Mouse (Mus musculus) midbrain, embryonic 16.5 days (tissue): ENCODE data around the gene Adgrl3. TPM values are rescaled to one million over a fixed set of nuclear protein-coding genes. Genes with fewer than 3 reads are reported as not detected.

Experiments
- ATAC-seq: fragments of 200-750 bp; cut with Nextera tagmentation; 2 replicates; pipeline ENCODE4 v1.8.0; 2017; ENCODE audit warnings: moderate TSS enrichment
- H3K27ac ChIP-seq: fragments of 300-500 bp; sonication (generic); 2 replicates; pipeline ENCODE4 v1.5.1; 2014; ENCODE audit warnings: mild to moderate bottlenecking, low read length, mixed read lengths
- H3K27me3 ChIP-seq: fragments of 300-500 bp; sonication (generic); 2 replicates; pipeline ENCODE4 v1.6.1; 2014; ENCODE audit warnings: low read depth, low read length, mixed read lengths; ENCODE audit not compliant: control insufficient read depth, insufficient read depth
- H3K36me3 ChIP-seq: fragments of 300-500 bp; sonication (generic); 2 replicates; pipeline ENCODE4 v1.6.1; 2014; ENCODE audit warnings: mild to moderate bottlenecking, low read length, moderate library complexity, mixed read lengths; ENCODE audit not compliant: control insufficient read depth, insufficient read depth
- H3K4me1 ChIP-seq: fragments of 300-500 bp; sonication (generic); 2 replicates; pipeline ENCODE4 v1.6.1; 2014; ENCODE audit warnings: mild to moderate bottlenecking, low read length, mixed read lengths; ENCODE audit not compliant: control insufficient read depth, insufficient read depth
- H3K4me2 ChIP-seq: fragments of 300-500 bp; sonication (generic); 2 replicates; pipeline ENCODE4 v1.6.1; 2014; ENCODE audit warnings: mild to moderate bottlenecking, low read length, mixed read lengths
- H3K4me3 ChIP-seq: fragments of 300-500 bp; sonication (generic); 2 replicates; pipeline ENCODE4 v1.5.1; 2014; ENCODE audit warnings: low read depth, mild to moderate bottlenecking, low read length, moderate library complexity, mixed read lengths
- H3K9ac ChIP-seq: fragments of 300-500 bp; sonication (generic); 2 replicates; pipeline ENCODE4 v1.6.1; 2014; ENCODE audit warnings: low read depth, low read length, mixed read lengths
- H3K9me3 ChIP-seq: fragments of 300-500 bp; sonication (generic); replicated peaks from 2 replicates; pipeline ENCODE4 v1.6.1; 2014; ENCODE audit warnings: mild to moderate bottlenecking, low read length, mixed read lengths; ENCODE audit not compliant: control insufficient read depth, poor library complexity, severe bottlenecking
- WGBS: fragments of 180-500 bp; shearing (Covaris S2); extraction: QIAGEN DNeasy Blood & Tissue Kit; methylation state at CpG from one replicate; pipeline ENCODE4 v1.1.7; 2014; 5-methylcytosine and 5-hydroxymethylcytosine counted together
- polyA plus RNA-seq: library from polyadenylated mRNA; unstranded; fragments of >200 nt; fragmentation: Nextera tagmentation; extraction: Ambion mirVana; gene quantifications from 2 replicates; pipeline ENCODE4 v1.2.1, GENCODE M21; 2015

Gene Adgrl3
- 68.4 and 69.5 TPM in 2 replicates for polyA plus RNA-seq

DNA sequence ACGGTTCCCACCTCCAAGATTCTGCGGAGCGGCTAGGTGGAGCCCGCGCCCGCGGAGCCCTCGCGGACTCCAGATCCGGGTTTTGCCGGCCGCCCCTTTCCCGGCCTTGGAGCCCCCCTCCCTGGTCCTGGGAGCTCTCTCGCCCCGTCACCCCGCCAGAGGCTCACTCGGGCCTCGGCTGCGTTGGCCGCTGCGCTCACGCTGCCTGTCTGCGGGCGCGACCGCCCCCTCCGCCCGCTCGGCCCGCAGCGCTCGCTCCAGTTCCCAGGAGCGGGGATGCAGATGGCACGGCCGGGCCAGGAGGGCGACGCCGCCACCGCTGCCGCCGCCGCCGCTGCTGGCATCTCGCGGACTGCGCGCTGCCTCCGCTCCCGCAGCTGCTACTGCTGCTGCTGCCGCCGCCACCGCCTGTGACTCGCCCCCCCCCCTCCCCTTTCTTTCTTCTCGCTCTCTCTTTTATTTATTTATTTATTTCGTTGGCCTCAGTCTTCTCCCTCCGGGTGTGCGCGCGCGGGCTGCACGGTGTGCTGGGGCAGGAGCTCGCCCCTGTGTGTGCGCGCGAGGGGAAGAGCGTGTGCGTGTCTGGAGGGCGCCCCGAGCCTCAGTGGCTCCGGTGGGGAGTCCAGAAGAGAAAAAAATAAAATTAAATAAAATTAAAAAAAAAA, at the start of gene Adgrl3:
TSS of gene Adgrl3 (plus strand) at position 549 of the 665 bp plus-strand sequence.
- Histone ChIP-seq H3K27me3 (no peaks in the 10 kb centered on the region), H3K4me3 (peak within 1 kb of the TSS; percentile 88), H3K9ac (peak within 1 kb of the TSS; percentile 97), H3K9me3 (no peaks in the 10 kb centered on the region), H3K36me3 (no peaks in the 10 kb centered on the region), H3K27ac (peak within 1 kb of the TSS; percentile 99), H3K4me1 (peaks cover 11% of the 10 kb centered on the region), H3K4me2 (peak within 1 kb of the TSS; percentile 74)
- WGBS, result under 1% methylated on average over 46 of the region's 70 CpGs
- peak; percentile 87 for ATAC-seq

DNA sequence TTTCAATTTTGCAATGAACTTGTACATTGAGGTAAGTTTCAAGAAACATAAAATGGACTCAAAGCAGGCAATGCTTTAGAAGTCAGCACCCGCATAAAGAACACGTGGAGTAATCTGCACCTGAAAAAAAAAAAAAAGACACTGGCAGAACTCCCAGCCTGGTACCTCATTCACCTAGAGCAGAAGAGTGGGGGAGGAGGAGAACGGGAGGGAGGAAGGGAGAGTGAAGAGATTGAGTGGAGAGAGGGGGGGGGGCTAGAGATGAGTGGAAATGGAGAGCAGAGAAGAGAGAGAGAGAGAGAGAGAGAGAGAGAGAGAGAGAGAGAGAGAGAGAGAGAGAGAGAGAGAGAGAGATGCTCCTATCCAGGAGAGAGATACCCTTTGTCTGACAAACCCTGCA, 772 bp upstream of the Adgrl3 start:
- peak overlapping the region; percentile 97 for H3K9ac ChIP-seq
- peaks cover 6% of the 10 kb centered on the region for H3K4me1 ChIP-seq
- H3K9me3 ChIP-seq, result no peaks in the 10 kb centered on the region
- H3K27me3 ChIP-seq, result no peaks in the 10 kb centered on the region
- peak overlapping the region; percentile 88 for H3K4me3 ChIP-seq
- peak overlapping the region; percentile 99 for H3K27ac ChIP-seq
- WGBS, result 4% methylated on average over 2 of the region's 3 CpGs
- H3K4me2 ChIP-seq, result peak overlapping the region; percentile 74
- ATAC-seq, result peak; percentile 14
- H3K36me3 ChIP-seq, result no peaks in the 10 kb centered on the region

DNA sequence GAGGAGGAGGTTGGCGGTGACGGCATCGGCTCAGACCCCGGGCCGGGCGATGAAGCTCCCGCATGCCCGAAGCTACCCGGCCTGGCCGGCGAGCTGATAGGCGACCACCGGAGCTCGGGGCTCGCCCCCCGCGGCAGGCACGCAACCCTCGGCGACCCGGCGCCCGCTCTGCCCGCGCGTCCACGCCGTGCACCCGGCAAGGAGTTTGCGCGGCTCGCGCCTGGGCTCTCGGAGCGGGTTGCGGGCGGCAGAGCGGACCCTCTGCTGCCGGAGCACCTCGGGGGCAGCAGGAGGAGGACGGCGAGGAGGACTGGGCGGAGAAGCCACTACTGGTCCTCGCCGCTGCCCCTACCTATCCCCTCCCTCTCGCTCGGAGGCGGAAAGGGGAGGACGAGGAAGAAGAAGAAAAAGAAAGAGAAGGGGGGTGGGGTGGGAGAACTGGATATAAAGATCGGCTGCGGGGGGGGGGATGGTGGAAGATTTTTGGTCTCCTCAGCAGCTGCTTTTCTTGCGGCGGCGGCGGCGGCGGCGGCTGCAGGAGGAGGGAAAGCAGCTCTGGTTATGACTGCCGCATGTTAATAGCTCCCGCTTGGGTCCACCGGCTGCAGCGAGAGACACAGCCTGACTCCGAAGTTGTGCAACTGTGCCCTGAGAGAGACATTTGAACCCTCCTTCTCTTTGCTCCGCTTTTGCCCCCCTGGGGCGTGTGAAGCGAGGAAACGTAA, 505 bp downstream of the Adgrl3 start:
- WGBS, result under 1% methylated on average over 56 of the region's 67 CpGs
- H3K36me3 ChIP-seq, result no peaks in the 10 kb centered on the region
- H3K9ac ChIP-seq, result peak overlapping the region; percentile 97
- peaks cover 17% of the 10 kb centered on the region for H3K4me1 ChIP-seq
- peak overlapping the region; percentile 88 for H3K4me3 ChIP-seq
- no peaks in the 10 kb centered on the region for H3K9me3 ChIP-seq
- H3K27ac ChIP-seq, result peak overlapping the region; percentile 99
- ATAC-seq, result peak; percentile 52
- no peaks in the 10 kb centered on the region for H3K27me3 ChIP-seq
- H3K4me2 ChIP-seq, result peak overlapping the region; percentile 74

DNA sequence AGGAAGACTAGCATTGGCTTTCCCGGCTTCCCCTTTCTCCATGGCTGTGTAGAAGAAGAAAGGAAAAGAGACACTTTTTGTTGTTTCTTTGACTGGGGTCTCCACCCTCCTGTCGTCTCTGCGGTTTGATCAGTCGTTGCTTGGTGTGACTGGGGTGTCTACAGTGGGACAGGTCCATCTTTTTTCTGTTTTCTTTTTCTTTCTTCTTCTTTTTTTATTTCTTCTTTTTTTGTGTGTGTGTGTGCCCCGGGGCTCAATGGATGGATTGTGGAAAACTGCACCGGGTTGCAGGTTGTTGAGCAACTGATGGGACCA, 1.0 kb downstream of the Adgrl3 start:
- peaks cover 18% of the 10 kb centered on the region for H3K4me1 ChIP-seq
- peak overlapping the region; percentile 74 for H3K4me2 ChIP-seq
- peak overlapping the region; percentile 99 for H3K27ac ChIP-seq
- H3K27me3 ChIP-seq, result no peaks in the 10 kb centered on the region
- H3K9ac ChIP-seq, result peak overlapping the region; percentile 97
- H3K36me3 ChIP-seq, result no peaks in the 10 kb centered on the region
- H3K9me3 ChIP-seq, result no peaks in the 10 kb centered on the region
- ATAC-seq, result peak; percentile 36
- WGBS, result under 1% methylated on average over 6 of the region's 6 CpGs
- peak overlapping the region; percentile 88 for H3K4me3 ChIP-seq

DNA sequence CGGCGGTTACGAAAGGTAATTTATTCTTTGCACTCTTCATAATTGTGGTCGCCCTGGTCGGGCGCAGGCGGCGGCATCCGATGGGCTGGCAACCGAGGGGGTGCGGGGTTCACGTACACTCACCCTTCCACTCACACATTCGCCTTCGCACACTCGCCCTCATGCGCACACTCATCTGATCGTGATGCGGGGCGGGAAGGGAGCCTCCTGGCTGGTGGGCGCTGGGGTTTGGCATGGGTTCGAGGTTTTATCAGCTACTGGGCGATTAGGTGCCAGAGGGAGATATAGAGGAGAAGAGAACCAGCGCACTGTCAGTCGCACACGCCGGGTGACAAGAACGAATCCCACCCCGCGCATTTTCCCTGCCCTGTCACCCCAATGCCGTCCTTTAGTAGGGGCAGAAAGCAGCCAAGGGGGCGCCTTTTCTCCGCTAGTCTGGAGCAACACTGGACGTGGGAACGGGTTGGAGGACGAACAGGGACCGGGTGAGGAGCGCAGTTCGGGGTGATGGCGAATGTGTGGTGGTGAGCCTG, 1.5 kb downstream of the Adgrl3 start:
- under 1% methylated on average over 39 of the region's 39 CpGs for WGBS
- peak overlapping the region; percentile 99 for H3K27ac ChIP-seq
- H3K4me1 ChIP-seq, result peaks cover 18% of the 10 kb centered on the region
- H3K4me2 ChIP-seq, result peak overlapping the region; percentile 74
- ATAC-seq, result peak; percentile 9; the same call in 1 of the 2 replicates
- H3K27me3 ChIP-seq, result no peaks in the 10 kb centered on the region
- H3K9me3 ChIP-seq, result no peaks in the 10 kb centered on the region
- no peaks in the 10 kb centered on the region for H3K36me3 ChIP-seq
- H3K4me3 ChIP-seq, result peak overlapping the region; percentile 88
- peak overlapping the region; percentile 97 for H3K9ac ChIP-seq

DNA sequence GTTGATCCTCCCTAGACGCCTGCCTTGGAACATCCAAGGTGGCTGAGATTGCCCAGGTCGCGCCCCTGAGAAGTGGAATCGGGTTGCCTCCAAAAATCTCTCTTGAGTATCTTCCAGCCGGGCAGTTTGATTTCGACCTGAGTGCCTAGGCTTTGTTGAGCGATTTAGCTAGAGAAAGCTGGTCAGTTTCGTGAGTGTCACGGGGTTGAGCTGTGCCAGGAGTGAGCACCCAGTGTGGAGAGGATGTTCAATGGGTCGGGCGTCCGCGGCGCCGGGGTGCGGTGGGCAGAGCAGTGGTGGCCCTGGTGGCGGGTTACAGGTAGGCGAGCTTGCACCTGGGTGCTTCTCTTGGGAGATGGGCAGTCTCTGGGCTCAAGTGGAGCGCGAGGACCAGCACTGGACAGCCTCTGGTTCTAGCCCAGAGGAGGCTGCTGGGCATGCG, 1.9 kb downstream of the Adgrl3 start:
- 0 out of 2 replicates have a peak, but pooled peaks have one; percentile 9 for ATAC-seq
- H3K4me3 ChIP-seq, result peak overlapping the region; percentile 88

DNA sequence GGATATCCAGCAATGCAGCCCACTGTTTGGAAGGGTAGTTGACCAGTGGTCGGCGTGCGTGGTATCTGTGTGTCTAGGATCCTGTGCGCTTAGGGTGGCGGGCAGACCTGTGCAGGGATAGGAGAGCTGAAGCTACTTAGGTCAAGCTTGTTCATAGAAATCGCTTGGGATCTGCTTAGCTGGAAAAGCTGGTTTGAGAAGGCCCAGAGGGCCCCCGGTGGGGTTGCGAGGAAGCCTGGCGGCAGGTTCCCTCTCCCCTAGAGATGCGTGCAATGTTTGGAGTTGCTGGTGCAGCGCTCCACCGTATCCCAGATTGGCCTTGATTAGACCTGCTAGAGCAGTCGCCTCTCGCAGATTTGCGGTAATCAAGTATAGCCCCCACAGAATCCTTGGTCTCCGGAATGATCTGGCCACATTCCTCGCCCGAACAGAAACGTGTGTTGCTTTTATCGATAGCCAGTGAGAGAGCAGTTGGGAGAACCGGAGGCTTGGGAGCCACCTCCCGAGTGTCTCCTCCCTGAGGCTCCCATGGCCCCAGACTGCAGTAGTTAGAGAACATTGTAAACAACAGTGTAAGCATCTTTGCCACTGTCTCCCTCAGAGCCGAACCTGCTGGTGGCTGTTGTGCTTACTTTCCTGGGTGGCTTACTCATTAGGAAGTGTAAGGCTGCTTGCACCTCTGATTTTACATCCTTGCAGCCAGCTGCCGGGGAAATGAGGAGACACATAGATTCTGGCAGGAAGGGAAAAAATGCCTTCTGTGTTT, 2.6 kb downstream of the Adgrl3 start:
- under 1% methylated on average over 24 of the region's 24 CpGs for WGBS
- Histone ChIP-seq H3K27ac (peak overlapping the region; percentile 99), H3K4me1 (peaks cover 18% of the 10 kb centered on the region), H3K4me2 (peak overlapping the region; percentile 74), H3K36me3 (no peaks in the 10 kb centered on the region), H3K27me3 (no peaks in the 10 kb centered on the region), H3K9me3 (no peaks in the 10 kb centered on the region), H3K9ac (peak overlapping the region; percentile 97), H3K4me3 (peak overlapping the region; percentile 88)
- 0 out of 2 replicates have a peak, but pooled peaks have one; percentile 1 for ATAC-seq

More for the DNA sequence above, 1.9 kb downstream of the Adgrl3 start:
- Histone ChIP-seq H3K4me2 (peak overlapping the region; percentile 74), H3K27ac (peak overlapping the region; percentile 99), H3K9me3 (no peaks in the 10 kb centered on the region), H3K27me3 (no peaks in the 10 kb centered on the region), H3K36me3 (no peaks in the 10 kb centered on the region), H3K4me1 (peaks cover 18% of the 10 kb centered on the region), H3K9ac (peak overlapping the region; percentile 97)
- under 1% methylated on average over 21 of the region's 21 CpGs for whole genome bisulfite sequencing

DNA sequence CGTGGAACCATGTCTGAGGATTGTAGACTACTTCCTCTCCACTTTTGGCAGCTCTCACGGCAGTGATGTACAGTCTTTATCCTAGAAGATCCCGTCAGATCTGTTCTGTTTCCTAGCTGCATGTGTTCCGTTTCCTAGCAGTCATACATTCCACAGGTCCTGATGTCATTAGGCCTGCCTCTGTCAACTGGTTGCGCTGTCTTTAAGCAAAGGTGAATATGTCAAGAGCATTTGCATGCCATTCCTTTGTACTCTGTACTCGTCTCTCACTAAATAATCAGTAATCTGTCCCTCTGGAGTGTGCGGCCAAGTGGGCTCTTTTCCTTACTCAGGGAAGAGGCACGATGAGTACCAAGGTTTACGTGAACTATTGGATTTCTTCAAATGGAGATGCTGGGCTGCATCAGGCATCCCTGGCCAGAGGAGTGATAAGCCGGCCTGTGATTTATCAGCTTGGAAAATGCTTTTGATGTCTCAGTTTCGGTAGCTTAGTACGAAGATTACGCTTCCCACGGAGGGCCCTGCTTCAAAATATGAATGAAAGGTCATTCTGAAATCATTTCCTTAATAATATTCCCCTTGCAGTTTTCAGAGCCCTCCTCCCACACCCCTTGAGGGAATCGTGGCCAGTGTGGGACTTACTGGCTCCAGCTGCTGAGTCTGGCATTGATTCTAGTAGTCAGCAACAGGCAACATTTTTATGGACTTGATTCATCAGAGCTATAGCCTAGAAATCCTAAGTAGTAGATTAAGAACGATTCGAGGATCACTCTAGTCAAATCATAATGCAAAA, 4.2 kb downstream of the Adgrl3 start:
- Histone ChIP-seq H3K27ac (no peak overlapping the region), H3K36me3 (no peaks in the 10 kb centered on the region), H3K4me1 (peaks cover 19% of the 10 kb centered on the region), H3K27me3 (no peaks in the 10 kb centered on the region), H3K4me2 (peak overlapping the region; percentile 82), H3K9me3 (no peaks in the 10 kb centered on the region), H3K4me3 (peak overlapping the region; percentile 45), H3K9ac (peak overlapping the region; percentile 61)
- 22% methylated on average over 17 of the region's 17 CpGs for WGBS
- ATAC-seq, result no peak
